Mouse (Mus musculus) E14TG2a.4 (cell line): ENCODE results near the gene Dscaml1.

ENCODE experiments used
- H3K27me3 ChIP-seq: 2 replicates; pipeline ENCODE4 v1.6.1; 2014; ENCODE audit warnings: low read length, control low read depth; ENCODE audit not compliant: insufficient read depth
- H3K36me3 ChIP-seq: 2 replicates; pipeline ENCODE4 v1.6.1; 2014; ENCODE audit warnings: low read length, control low read depth; ENCODE audit not compliant: insufficient read depth
- H3K4me1 ChIP-seq: replicated peaks from 2 replicates; pipeline ENCODE4 v1.6.1; 2014; ENCODE audit warnings: low read depth, low read length, control low read depth
- H3K4me3 ChIP-seq: replicated peaks from 2 replicates; pipeline ENCODE4 v1.5.1; 2014; ENCODE audit warnings: mild to moderate bottlenecking, low read length
- H3K9me3 ChIP-seq: 2 replicates; pipeline ENCODE4 v1.6.1; 2014; ENCODE audit warnings: low read length, control low read depth
- CTCF ChIP-seq: conservative IDR thresholded peaks from 2 replicates; pipeline ENCODE4 v1.5.1; 2014; ENCODE audit warnings: low read length
- NANOG ChIP-seq: IDR thresholded peaks from 2 replicates; pipeline ENCODE4 v1.6.1; 2014; ENCODE audit warnings: borderline replicate concordance, low read length, mixed read lengths
- POU5F1 ChIP-seq: IDR thresholded peaks from 2 replicates; pipeline ENCODE4 v1.6.1; 2014; ENCODE audit warnings: low read length, borderline replicate concordance

Dscaml1 gene

DNA sequence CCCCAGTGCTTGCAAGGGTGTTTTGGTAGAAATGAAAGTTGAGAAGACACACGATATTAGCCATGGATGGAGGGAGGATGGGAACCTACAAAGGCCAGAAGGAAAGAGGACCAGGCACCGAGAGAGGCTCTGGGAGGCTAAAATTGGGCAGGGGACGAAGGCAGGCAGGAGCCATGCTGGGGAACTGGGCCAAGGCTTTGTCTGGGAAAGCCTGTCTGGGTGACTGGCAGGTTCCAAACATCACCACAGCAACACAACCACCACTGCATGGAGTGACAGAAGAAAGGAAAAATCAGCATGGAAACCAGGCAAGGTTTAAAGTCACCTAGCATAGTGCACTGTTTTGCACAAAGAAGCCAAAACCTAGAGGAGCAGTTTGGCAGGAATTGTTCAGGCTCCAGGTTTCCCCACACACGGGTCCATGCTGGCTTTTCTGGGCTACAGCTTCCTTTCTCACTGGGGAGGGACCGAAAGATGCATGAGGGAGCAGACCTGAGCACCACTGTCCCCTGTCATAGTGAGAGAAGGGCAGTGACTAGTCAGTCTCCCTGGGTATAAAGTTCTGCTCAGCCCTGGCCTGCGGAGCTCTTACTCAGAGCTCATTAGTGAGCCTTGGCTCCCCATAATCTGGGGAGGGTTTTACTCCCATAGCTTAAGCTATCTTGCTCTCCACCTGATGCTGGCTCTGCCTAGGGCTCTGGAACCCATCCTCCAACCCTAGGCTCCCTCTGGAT is 211.9 kb downstream of the Dscaml1 start:
- no peak overlapping the region for H3K4me3 ChIP-seq
- no peaks in the 10 kb centered on the region for H3K4me1 ChIP-seq
- H3K36me3 ChIP-seq = no peaks in the 10 kb centered on the region
- no peak for TF ChIP-seq POU5F1
- TF ChIP-seq CTCF = no peak
- TF ChIP-seq NANOG = no peak
- H3K9me3 ChIP-seq = 0 out of 2 replicates have a peak, but pooled peaks cover 3% of the 10 kb centered on the region
- H3K27me3 ChIP-seq = no peaks in the 10 kb centered on the region; the same call in 1 of the 2 replicates

DNA sequence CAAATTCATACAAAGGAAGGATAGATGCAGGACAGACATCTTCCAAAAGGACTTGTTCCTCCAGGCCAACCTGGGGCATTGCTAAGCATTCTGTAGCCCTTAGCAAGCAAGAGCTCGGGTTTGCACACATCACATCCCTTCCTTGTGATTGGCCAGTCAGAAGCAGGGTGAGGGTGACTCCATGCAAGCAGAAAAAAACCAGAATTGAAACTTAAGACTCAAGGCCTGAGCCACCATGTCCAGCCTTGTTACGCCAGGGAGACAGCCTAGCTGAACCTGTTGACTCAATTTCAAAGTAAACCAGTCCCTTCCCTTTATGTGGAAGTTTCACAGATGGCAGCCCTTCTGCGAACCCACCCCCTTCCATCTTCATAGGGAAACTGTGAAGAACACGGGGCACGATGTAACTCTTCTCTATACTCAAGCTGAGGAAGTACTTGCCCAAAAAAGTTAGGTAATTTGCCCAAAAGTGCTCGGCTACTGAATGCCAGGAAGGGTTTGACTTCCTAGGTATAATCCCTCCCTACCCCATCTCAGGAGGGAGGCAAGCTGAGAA is 218.5 kb downstream of the Dscaml1 start:
- Histone ChIP-seq H3K27me3 (no peaks in the 10 kb centered on the region), H3K4me1 (no peaks in the 10 kb centered on the region), H3K9me3 (peaks cover 3% of the 10 kb centered on the region; the same call in 1 of the 2 replicates), H3K36me3 (no peaks in the 10 kb centered on the region), H3K4me3 (no peak overlapping the region)
- TF ChIP-seq POU5F1 (no peak), CTCF (no peak), NANOG (no peak)

DNA sequence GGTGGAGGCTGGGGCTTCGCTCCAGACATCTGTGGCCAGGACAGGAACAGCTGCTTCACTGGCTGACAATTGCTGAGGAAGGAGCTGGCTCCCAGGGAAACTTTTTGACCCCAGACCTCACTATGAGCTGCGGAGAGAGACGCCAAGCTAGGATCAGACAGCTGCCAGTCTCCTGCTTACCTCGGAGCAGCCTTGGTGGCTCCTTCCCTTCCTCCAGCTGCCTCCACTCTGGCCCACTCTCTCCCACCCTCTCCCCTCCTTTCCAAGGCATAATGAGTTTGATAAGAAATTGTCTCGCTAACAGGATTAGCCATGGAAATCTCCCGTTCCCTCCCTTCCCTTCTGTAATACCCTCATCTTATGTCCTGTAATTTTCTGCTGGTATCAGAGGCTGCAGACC is 219.1 kb downstream of the Dscaml1 start:
- H3K36me3 ChIP-seq = no peaks in the 10 kb centered on the region
- H3K27me3 ChIP-seq = no peaks in the 10 kb centered on the region
- peaks cover 3% of the 10 kb centered on the region; the same call in 1 of the 2 replicates for H3K9me3 ChIP-seq
- no peak overlapping the region for H3K4me3 ChIP-seq
- H3K4me1 ChIP-seq = no peaks in the 10 kb centered on the region
- TF ChIP-seq NANOG (no peak), POU5F1 (no peak), CTCF (no peak)

DNA sequence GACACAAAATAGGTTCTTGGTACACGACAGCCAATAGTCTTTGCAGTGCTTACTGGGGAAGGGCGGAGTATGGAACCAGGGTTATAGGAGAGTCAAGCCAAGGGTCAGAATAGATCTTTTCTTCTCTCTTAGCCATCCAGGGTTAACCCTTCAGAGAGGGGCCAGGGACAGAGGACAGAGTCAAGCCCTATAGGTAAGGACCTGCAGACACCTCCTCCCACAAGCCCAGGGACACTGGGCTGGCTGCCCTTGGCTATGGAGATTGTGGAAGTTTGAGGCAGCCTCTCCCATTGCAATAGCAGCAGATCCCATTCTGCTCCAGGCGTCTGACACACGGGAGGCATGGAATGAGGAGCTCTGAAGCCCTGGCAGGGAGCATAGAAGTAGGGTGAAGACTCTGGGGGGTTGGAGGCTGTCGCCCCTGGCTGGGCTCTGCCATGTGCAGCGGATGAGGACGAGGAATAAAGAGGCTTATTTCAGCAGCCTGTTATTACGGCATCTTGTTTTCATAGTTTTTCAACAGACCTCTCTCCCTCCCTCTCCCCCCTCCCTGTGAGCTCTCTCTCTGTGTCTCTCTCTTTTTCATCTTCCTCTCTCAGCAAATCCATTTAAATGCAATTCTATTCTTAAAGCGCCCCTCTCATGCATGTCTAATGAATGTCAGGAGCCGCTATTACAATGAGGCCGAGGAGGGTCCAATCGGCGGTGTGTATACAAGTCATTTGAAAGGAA is 224.8 kb downstream of the Dscaml1 start:
- TF ChIP-seq CTCF (no peak), NANOG (no peak), POU5F1 (no peak)
- no peaks in the 10 kb centered on the region for H3K36me3 ChIP-seq
- H3K27me3 ChIP-seq = no peaks in the 10 kb centered on the region
- no peak overlapping the region for H3K4me3 ChIP-seq
- H3K4me1 ChIP-seq = no peaks in the 10 kb centered on the region
- peaks cover 3% of the 10 kb centered on the region; the same call in 1 of the 2 replicates for H3K9me3 ChIP-seq

DNA sequence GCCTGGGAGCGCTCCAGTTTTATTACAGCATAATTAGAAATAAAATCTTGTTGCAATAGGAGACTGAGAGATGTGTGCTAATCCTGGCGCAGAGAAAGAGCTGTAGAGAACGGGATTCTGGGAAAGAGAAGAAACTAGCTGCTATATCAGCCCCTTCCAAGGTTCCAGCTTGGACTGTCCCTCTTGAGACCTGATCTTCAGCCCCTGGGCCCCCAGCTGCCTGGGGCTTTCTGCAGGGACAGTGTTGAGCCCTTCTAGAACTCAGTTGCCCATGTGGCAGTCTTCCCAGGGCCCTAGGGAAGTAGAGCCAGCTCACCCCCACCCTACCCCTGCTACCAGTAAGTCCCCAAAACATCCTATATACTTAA is 225.4 kb downstream of the Dscaml1 start:
- TF ChIP-seq CTCF (no peak), NANOG (no peak), POU5F1 (no peak)
- Histone ChIP-seq H3K9me3 (peaks cover 1% of the 10 kb centered on the region; the same call in 1 of the 2 replicates), H3K4me3 (no peak overlapping the region), H3K36me3 (no peaks in the 10 kb centered on the region), H3K27me3 (no peaks in the 10 kb centered on the region), H3K4me1 (peaks cover under 1% of the 10 kb centered on the region; the same call in 1 of the 2 replicates)

DNA sequence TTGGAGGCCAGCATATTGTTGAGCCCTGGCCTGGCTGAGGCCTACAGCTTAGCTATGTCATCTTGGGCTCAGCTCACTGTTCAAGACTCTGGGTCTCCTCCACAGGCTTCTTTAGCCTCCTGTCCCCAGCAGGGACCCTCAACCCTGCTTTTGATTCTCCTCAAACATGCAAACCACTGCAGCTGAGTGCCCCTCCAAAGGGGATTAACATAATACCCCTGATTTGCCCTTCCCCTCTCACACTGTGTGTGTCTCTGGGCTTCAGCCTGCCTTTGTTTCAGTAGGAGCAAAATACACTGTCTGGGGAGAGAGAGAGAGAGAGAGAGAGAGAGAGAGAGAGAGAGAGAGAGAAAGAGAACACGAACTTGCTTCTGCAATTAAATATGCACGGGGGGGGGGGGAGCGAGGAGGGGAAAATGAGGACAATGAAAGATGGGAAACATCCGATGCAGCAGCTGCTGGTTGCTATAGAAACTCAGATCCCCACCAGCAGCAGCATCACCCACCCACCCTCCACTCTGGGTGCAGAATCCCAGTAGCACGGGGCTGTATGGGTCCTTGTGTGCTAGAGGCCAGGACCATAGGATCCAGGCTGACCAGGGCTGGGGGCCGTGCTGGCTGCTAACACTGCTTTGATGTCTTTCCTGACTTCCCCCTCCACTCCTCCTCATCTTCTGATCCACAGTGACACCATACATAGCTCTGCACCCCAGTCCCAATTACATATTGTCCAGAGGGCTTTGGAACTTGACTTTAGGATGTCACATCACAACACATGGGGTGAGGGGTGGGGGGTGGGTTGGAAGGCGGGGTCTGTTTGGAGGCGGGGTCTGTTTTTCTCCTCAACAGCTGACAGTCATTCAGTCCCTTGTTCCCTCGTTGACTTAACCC is 231.0 kb downstream of the Dscaml1 start:
- H3K36me3 ChIP-seq = no peaks in the 10 kb centered on the region
- H3K4me1 ChIP-seq = peaks cover 8% of the 10 kb centered on the region
- no peak overlapping the region for H3K4me3 ChIP-seq
- H3K9me3 ChIP-seq = no peaks in the 10 kb centered on the region
- no peak for TF ChIP-seq NANOG
- H3K27me3 ChIP-seq = no peaks in the 10 kb centered on the region

DNA sequence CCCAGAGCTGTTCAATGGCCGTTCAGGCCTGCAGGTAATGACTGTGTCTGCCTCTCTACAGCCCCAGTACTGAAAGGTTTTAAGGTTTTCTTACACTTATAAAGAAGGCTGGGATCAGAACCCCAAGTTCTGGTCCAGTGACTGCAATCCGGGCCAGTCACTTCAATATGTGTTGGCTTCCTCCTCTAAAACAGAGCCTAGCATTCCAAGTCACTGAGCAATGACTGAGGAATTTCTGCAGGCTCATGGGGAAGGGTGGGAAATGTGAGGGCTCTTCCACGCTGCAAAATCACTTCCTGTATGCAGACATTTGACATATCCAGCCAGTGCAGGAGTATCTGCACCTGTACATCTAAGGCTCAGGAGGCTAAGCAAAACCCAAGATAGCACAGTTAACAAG is 233.8 kb downstream of the Dscaml1 start:
- H3K4me1 ChIP-seq = peaks cover 8% of the 10 kb centered on the region
- no peaks in the 10 kb centered on the region for H3K9me3 ChIP-seq
- no peak for TF ChIP-seq POU5F1
- no peak for TF ChIP-seq NANOG
- no peak for TF ChIP-seq CTCF
- H3K4me3 ChIP-seq = no peak overlapping the region
- no peaks in the 10 kb centered on the region for H3K36me3 ChIP-seq
- H3K27me3 ChIP-seq = 0 out of 2 replicates have a peak, but pooled peaks cover 6% of the 10 kb centered on the region

DNA sequence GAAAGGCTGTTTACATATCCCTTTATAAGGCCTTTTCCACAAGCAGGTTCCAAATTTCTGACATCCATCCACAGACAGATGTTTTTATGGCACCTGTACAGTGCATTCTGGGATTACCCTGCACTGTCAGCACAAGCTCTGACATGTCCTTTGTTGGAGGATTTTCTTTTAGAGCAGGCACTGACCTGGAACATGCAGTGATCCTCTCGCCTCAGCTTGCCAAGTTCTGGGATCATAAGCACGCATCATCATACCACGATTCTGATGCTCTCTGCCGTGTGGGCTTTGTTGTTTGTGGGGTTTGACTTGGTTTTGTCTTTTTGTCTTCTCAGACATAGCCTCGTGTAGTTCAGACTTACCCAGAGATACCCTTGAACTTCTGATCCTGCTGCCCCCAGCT is 236.0 kb downstream of the Dscaml1 start:
- peaks cover 10% of the 10 kb centered on the region for H3K4me1 ChIP-seq
- no peak for TF ChIP-seq CTCF
- no peak for TF ChIP-seq POU5F1
- no peak for TF ChIP-seq NANOG
- no peak overlapping the region for H3K4me3 ChIP-seq
- no peaks in the 10 kb centered on the region for H3K36me3 ChIP-seq
- 0 out of 2 replicates have a peak, but pooled peaks cover 6% of the 10 kb centered on the region for H3K27me3 ChIP-seq
- no peaks in the 10 kb centered on the region for H3K9me3 ChIP-seq
